Comparison of ENCODE assay signal across 28 mouse cellular contexts in the genomic region with DNA sequence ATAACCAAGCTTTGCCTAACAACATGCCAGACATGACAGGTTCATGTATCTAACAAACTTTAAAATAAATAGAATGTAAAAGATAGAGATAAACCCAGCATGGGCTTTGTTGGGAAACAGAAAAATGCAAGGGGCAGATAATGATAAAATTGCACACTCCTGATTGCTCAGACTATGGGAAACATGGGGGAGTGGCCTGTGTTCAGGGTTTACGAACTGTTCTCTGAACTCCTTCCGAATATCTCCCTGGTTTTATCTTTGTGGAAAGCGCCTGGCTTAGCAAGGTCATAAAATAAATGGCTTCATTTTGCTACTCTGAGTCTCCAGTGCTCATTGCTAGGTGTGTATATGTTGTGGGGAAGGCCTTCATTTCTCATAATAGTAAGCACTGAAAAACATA. TPM values are rescaled to one million over a fixed set of nuclear protein-coding genes. Genes with fewer than 3 reads are reported as not detected.
DNase-seq lines count a peak whose midpoint lies in the region; ATAC-seq and TF ChIP-seq lines count a peak whose summit lies in the region.
"Had no signal": no experiment of that assay in that cellular context is flagged by ENCODE, and none has a peak within 500 bp of the region (broad histone marks: within the 10 kb centered on the region; RNA-seq: fewer than 3 reads in every experiment).

No protein-coding gene starts in this region.

- H3K27me3 ChIP-seq in intestine, embryonic 15.5 days (replicated peaks) = no peaks in the 10 kb centered on the region
- H3K27me3 ChIP-seq in intestine, postnatal 0 days (replicated peaks; ENCODE audit: control insufficient read depth, insufficient read depth, low read length) = no peaks in the 10 kb centered on the region
- H3K27me3 ChIP-seq: CH12.LX; embryonic facial prominence, embryonic 13.5 days; embryonic facial prominence, embryonic 15.5 days; forebrain, embryonic 12.5 days had no signal

- H3K9ac ChIP-seq in intestine, embryonic 15.5 days = no peak overlapping the region
- H3K9ac ChIP-seq in intestine, postnatal 0 days (ENCODE audit: low read depth, low read length) = no peak overlapping the region
- H3K9ac ChIP-seq: embryonic facial prominence, embryonic 13.5 days; embryonic facial prominence, embryonic 15.5 days; forebrain, embryonic 12.5 days had no signal

- no peak overlapping the region for H3K27ac ChIP-seq in intestine, embryonic 15.5 days
- H3K27ac ChIP-seq in intestine, postnatal 0 days (ENCODE audit: low read depth, low read length) = no peak overlapping the region
- H3K27ac ChIP-seq: embryonic facial prominence, embryonic 13.5 days; embryonic facial prominence, embryonic 15.5 days; forebrain, embryonic 10.5 days; forebrain, embryonic 12.5 days had no signal

- peak; percentile 35 for DNase-seq in testis, postnatal 14 days (ENCODE audit: low spot score)
- DNase-seq in testis, postnatal 10 days (ENCODE audit: low spot score) = no peak
- DNase-seq in thymus, postnatal 14 days = no peak
- no peak for DNase-seq in gastrocnemius, postnatal 25 days
- no peak for DNase-seq in ovary, postnatal 36 days (ENCODE audit: low spot score)
- DNase-seq: adrenal gland, adult 2 months; adrenal gland, postnatal 10 days; adrenal gland, postnatal 25 days; B cell, adult 2 months; cerebellum, adult 11 months; cerebellum, adult 18-20 months; cerebellum, adult 8-10 months; cerebellum, adult 9-11 months; cerebellum, postnatal 14 days; cerebellum, postnatal 36 days; embryo, embryonic 11 days had no signal

- H3K36me3 ChIP-seq in intestine, embryonic 15.5 days = no peaks in the 10 kb centered on the region
- H3K36me3 ChIP-seq in intestine, postnatal 0 days (ENCODE audit: control insufficient read depth, insufficient read depth) = peaks cover 35% of the 10 kb centered on the region
- H3K36me3 ChIP-seq: forebrain, embryonic 10.5 days; forebrain, embryonic 12.5 days; G1E had no signal

- peak; percentile 61 for ATAC-seq in intestine, embryonic 15.5 days
- peak; percentile 41; the same call in 1 of the 2 replicates for ATAC-seq in intestine, postnatal 0 days
- ATAC-seq in megakaryocyte-erythroid progenitor cell, adult 5-6 weeks (replicated peaks; ENCODE audit: low FRiP score, low TSS enrichment, poor library complexity, severe bottlenecking) = peak; percentile 61
- ATAC-seq: CD4-positive, CD25-positive, alpha-beta regulatory T cell, adult 4 months; forebrain, embryonic 14.5 days had no signal

- no peak overlapping the region for H3K4me2 ChIP-seq in intestine, embryonic 15.5 days (replicated peaks)
- H3K4me2 ChIP-seq in intestine, postnatal 0 days (replicated peaks; ENCODE audit: low read depth) = no peak overlapping the region
- H3K4me2 ChIP-seq: embryonic facial prominence, embryonic 13.5 days; embryonic facial prominence, embryonic 15.5 days; forebrain, embryonic 12.5 days had no signal

- 0 out of 2 replicates have a peak, but pooled peaks cover 7% of the 10 kb centered on the region for H3K4me1 ChIP-seq in intestine, embryonic 15.5 days (replicated peaks)
- peaks cover 10% of the 10 kb centered on the region for H3K4me1 ChIP-seq in intestine, postnatal 0 days (replicated peaks; ENCODE audit: control insufficient read depth, insufficient read depth, low read length)
- H3K4me1 ChIP-seq: forebrain, embryonic 10.5 days; forebrain, embryonic 12.5 days had no signal

- no peak for TF ChIP-seq CTCF in intestine, postnatal 0 days (IDR thresholded peaks at IDR 0.05; ENCODE audit: low read depth)

- no peak overlapping the region for H3K4me3 ChIP-seq in intestine, embryonic 15.5 days (replicated peaks)
- H3K4me3 ChIP-seq in intestine, postnatal 0 days (ENCODE audit: low read depth, low read length) = no peak overlapping the region
- H3K4me3 ChIP-seq: embryonic facial prominence, embryonic 13.5 days; embryonic facial prominence, embryonic 15.5 days; erythroblast, embryonic 14.5 days; forebrain, embryonic 10.5 days; forebrain, embryonic 12.5 days had no signal

- H3K9me3 ChIP-seq in intestine, embryonic 15.5 days = no peaks in the 10 kb centered on the region
- no peaks in the 10 kb centered on the region for H3K9me3 ChIP-seq in intestine, postnatal 0 days (ENCODE audit: control insufficient read depth)
- H3K9me3 ChIP-seq: embryonic facial prominence, embryonic 13.5 days; embryonic facial prominence, embryonic 15.5 days; forebrain, embryonic 10.5 days; forebrain, embryonic 12.5 days had no signal

- WGBS in intestine, embryonic 15.5 days = 68% methylated on average over 3 of the region's 3 CpGs
- WGBS in intestine, postnatal 0 days = 41% methylated on average over 3 of the region's 3 CpGs

RNA-seq across cellular contexts. Expression of a gene that starts 12.0 kb away (rescaled TPM):
- polyA plus RNA-seq in intestine, embryonic 15.5 days (2015; fragmentation: Nextera tagmentation; extraction: Ambion mirVana) = 640 and 689 TPM in 2 replicates
- polyA plus RNA-seq in intestine, postnatal 0 days (2015; fragmentation: Nextera tagmentation; extraction: Ambion mirVana) = 733 and 887 TPM in 2 replicates
- total RNA-seq in megakaryocyte-erythroid progenitor cell, adult 5-6 weeks (2014; fragmentation: Nextera tagmentation) = 176 and 197 TPM in 2 replicates
- total RNA-seq in megakaryocyte-erythroid progenitor cell, adult 5-6 weeks (2017) = 278 and 471 TPM in 2 replicates
- 10 to 100 TPM; 63.9 to 85.7 TPM for total RNA-seq in gastrocnemius, postnatal 25 days (2021)
- total RNA-seq: G1E had no signal
- polyA plus RNA-seq: G1E had no signal

RNA-seq across cellular contexts. Expression of a gene that starts 46.6 kb away (rescaled TPM):
- 826 and 951 TPM in 2 replicates for polyA plus RNA-seq in intestine, embryonic 15.5 days (2015; fragmentation: Nextera tagmentation; extraction: Ambion mirVana)
- polyA plus RNA-seq in intestine, postnatal 0 days (2015; fragmentation: Nextera tagmentation; extraction: Ambion mirVana) = 965 and 1,093 TPM in 2 replicates
- total RNA-seq in megakaryocyte-erythroid progenitor cell, adult 5-6 weeks (2014; fragmentation: Nextera tagmentation) = 147 and 173 TPM in 2 replicates
- 18.0 and 19.3 TPM in 2 replicates for total RNA-seq in megakaryocyte-erythroid progenitor cell, adult 5-6 weeks (2017)
- total RNA-seq in gastrocnemius, postnatal 25 days (2021) = 10 to 100 TPM; 50.6 to 90.7 TPM
- total RNA-seq: G1E had no signal
- polyA plus RNA-seq: G1E had no signal
